Mouse (Mus musculus) brain, adult 10 weeks (tissue): ENCODE results near the gene Gnrhr. TPM values are rescaled to one million over a fixed set of nuclear protein-coding genes. Genes with fewer than 3 reads are reported as not detected.

Source experiments
- polyA plus RNA-seq: library from polyadenylated mRNA; stranded (reverse); fragments of 350-450 nt; fragmentation: Illumina TruSeq; extraction: RNeasy Lipid Tissue Mini Kit (QIAGEN cat#74804); gene quantifications from one replicate; pipeline ENCODE4 v1.2.3, GENCODE M21; 2015; ENCODE audit warnings: low read depth, low replicate concordance

The Gnrhr gene
- polyA plus RNA-seq = not detected

GRCm38 (mm10) chr5:86197801-86198200 lies at the start of gene Gnrhr:
Gene Gnrhr, minus strand, starts transcription at chr5:86197901.

DNA sequence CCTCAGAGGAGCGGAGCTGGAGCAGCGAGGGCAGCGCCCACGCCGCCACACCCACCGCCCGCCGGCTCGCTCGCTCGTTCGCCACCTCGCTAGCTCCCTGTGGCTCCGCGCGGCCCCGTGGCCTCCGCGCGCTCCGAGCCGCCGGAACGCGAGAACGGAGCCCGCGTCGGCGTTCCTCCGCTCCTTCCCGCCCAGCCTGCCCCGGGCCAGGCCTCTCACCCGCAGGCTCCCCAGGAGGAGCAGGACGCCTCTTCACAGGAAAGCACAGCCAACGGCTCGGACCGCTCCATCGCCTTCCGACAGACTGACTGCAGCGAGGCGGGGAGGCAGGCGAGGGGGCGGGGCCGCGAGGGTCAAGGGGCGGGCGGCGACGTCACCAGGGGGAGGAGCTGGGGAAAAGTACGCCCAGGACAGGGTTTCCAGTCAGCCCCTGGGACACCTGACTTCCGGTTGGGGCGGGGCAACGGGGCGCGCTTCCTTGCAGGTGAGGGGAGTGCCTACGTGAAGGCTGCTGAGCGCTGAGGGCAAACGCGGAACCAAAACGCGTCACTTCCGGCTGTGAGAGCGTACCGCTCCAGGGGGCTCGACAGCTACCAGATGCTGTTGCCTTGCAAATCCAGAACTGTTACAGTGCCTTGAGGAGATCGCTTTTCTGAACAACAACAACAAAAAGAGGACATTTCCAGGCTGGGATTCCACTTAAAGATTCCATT lies 25.1 kb downstream of the Gnrhr start, which contains the start of gene Uba6:
TSS of gene Uba6 (minus strand) at position 355 of the 713 bp plus-strand sequence.

Other genes with a start within 250 kb of the Gnrhr start
- 17.5 TPM for gene Cenpc1, start 132.3 kb downstream of the Gnrhr start, polyA plus RNA-seq
- gene Stap1, start 126.2 kb downstream of the Gnrhr start, polyA plus RNA-seq = not detected
- 14.0 TPM for gene Uba6, start 25.1 kb downstream of the Gnrhr start, polyA plus RNA-seq
- gene Tmprss11c, start 91.4 kb upstream of the Gnrhr start, polyA plus RNA-seq = not detected
- gene Tmprss11d, start 175.5 kb upstream of the Gnrhr start, polyA plus RNA-seq = not detected